Mouse (Mus musculus): ENCODE results near the gene Wdr82. TPM values are rescaled to one million over a fixed set of nuclear protein-coding genes. Genes with fewer than 3 reads are reported as not detected.

The Wdr82 gene
- 27.1 and 38.1 TPM in 2 replicates for polyA plus RNA-seq (2014; fragmentation: Nextera tagmentation; extraction: Ambion mirVana)

DNA sequence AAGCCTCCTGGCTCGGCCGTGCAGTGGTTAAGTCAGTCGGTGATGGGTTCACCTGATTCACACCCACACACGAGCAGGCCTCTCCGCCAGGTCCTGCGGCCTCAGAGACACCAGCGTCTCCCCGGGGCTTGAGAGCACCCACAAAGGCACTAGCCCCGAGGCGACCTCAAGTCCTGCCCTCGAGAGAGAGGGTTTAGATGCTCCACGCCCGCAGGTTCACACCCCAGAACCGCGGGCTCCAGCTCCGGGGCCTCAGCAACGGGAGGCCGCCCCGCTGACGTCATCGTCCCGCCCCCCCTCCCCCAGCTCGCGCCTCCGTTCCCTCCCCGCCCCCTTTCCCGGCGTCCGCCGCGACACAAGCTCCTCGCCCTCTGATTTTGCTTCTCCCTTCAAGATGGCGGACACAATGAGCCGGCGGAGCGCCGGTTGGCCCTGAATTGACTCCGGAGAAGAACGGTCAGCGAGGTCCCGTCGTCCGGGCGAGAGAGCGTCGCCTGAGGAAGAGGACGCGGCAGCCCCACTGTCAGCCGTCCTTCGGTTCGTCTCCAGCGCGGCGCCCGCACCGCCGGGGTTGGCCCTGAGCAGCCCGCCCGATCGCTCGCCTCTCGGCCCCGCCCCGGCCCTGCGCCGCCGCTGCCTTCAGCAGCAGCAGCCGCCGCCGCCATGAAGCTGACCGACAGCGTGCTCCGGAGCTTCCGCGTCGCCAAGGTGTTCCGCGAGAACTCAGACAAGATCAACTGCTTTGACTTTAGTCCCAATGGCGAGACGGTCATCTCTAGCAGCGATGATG, at the start of gene Wdr82:
Wdr82 (plus strand) TSS at position 373 of the 790 bp plus-strand sequence.
- Histone ChIP-seq H3K27me3 (ENCODE audit: control insufficient read depth, insufficient read depth, low read length) (no peaks in the 10 kb centered on the region), H3K9ac (ENCODE audit: low read depth, low read length) (peak within 1 kb of the TSS; percentile 97), H3K36me3 (ENCODE audit: control insufficient read depth, insufficient read depth, low read length) (no peaks in the 10 kb centered on the region), H3K4me3 (ENCODE audit: low read length) (peak within 1 kb of the TSS; percentile 96), H3K4me1 (ENCODE audit: control insufficient read depth, insufficient read depth, low read length) (peaks cover 29% of the 10 kb centered on the region), H3K9me3 (ENCODE audit: control insufficient read depth, low read length) (no peaks in the 10 kb centered on the region), H3K27ac (ENCODE audit: low read depth, low read length) (peak within 1 kb of the TSS; percentile 96), H3K4me2 (replicated peaks; ENCODE audit: low read depth, low read length) (peak within 1 kb of the TSS; percentile 69)
- ATAC-seq (ENCODE audit: low FRiP score, low TSS enrichment): peak; percentile 93
- WGBS: under 1% methylated on average over 68 of the region's 81 CpGs

DNA sequence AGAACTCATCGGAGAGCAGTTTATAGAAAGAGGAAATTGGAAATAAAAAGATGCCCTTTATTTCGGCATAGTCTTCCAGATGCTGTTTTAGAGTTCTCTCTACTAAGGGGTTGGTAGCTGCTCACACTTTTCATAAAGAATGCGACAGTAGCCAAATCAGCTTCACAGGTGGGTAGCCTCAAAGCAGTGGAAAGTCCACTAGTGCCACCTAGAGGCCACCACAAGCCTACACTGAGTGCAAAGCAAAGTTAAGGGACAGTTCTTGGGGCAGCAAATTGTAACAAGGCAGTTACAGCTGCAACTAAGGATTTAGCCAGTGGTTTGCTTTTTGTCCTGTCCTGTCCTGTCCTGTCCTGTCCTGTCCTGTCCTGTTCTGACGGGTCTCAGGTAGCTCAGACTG, 47.1 kb upstream of the Wdr82 start:
- WGBS: 53% methylated on average over 4 of the region's 4 CpGs
- Histone ChIP-seq H3K9me3 (ENCODE audit: control insufficient read depth, low read length) (no peaks in the 10 kb centered on the region), H3K27ac (ENCODE audit: low read depth, low read length) (no peak overlapping the region), H3K9ac (ENCODE audit: low read depth, low read length) (no peak overlapping the region), H3K36me3 (ENCODE audit: control insufficient read depth, insufficient read depth, low read length) (no peaks in the 10 kb centered on the region), H3K27me3 (ENCODE audit: control insufficient read depth, insufficient read depth, low read length) (no peaks in the 10 kb centered on the region), H3K4me3 (ENCODE audit: low read length) (no peak overlapping the region), H3K4me2 (replicated peaks; ENCODE audit: low read depth, low read length) (no peak overlapping the region), H3K4me1 (ENCODE audit: control insufficient read depth, insufficient read depth, low read length) (no peaks in the 10 kb centered on the region)
- no peak for ATAC-seq (ENCODE audit: low FRiP score, low TSS enrichment)

DNA sequence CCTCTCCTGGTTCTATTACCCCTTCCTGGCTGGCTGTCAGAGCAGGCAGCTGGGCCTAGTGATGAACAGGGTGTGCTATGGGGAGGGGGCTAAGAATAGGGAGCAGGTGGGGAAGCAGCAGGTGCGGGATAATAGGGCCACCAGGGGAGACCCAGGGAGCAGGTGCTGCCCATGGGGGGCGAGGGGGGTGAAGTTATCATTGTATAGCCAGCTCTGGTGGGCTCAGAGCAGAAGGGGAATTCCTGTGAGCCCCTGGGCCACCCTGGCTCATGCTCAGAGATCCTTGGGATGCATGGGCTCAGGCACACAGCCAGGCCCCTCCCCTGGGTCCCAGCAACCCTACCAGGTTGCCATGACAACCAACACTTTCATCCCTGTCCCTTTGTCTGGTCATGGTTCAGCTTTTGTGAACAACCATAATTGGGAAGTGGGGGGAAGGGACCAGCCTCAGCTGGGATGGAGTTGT, 43.9 kb upstream of the Wdr82 start:
- no peak overlapping the region for H3K4me2 ChIP-seq (replicated peaks; ENCODE audit: low read depth, low read length)
- no peaks in the 10 kb centered on the region for H3K9me3 ChIP-seq (ENCODE audit: control insufficient read depth, low read length)
- WGBS: 33% methylated on average over 2 of the region's 2 CpGs
- H3K36me3 ChIP-seq (ENCODE audit: control insufficient read depth, insufficient read depth, low read length): no peaks in the 10 kb centered on the region
- H3K27ac ChIP-seq (ENCODE audit: low read depth, low read length): no peak overlapping the region
- H3K4me1 ChIP-seq (ENCODE audit: control insufficient read depth, insufficient read depth, low read length): no peaks in the 10 kb centered on the region
- no peak overlapping the region for H3K9ac ChIP-seq (ENCODE audit: low read depth, low read length)
- no peak for ATAC-seq (ENCODE audit: low FRiP score, low TSS enrichment)
- no peak overlapping the region for H3K4me3 ChIP-seq (ENCODE audit: low read length)
- no peaks in the 10 kb centered on the region for H3K27me3 ChIP-seq (ENCODE audit: control insufficient read depth, insufficient read depth, low read length)

DNA sequence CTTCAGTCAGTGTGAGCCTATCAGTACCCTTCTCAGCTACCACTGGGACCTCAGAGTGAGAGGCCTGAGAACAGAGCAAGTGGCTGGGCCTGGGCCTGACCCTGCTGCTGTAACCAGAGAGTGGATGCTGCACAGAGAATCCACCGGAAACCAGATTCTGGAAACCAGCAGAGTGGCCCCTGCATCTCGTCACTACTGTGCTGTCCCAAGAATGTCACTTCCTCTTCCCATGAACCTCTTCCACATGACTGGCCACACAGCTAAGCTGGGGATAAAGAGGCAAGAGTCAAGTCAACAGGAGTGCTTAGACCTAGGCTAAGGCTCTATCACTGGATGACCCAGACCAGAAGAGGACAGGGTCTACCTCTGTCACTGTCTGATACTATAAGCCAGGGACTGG, 41.7 kb upstream of the Wdr82 start:
- Histone ChIP-seq H3K27ac (ENCODE audit: low read depth, low read length) (no peak overlapping the region), H3K36me3 (ENCODE audit: control insufficient read depth, insufficient read depth, low read length) (no peaks in the 10 kb centered on the region), H3K27me3 (ENCODE audit: control insufficient read depth, insufficient read depth, low read length) (no peaks in the 10 kb centered on the region), H3K4me2 (replicated peaks; ENCODE audit: low read depth, low read length) (no peak overlapping the region), H3K4me1 (ENCODE audit: control insufficient read depth, insufficient read depth, low read length) (no peaks in the 10 kb centered on the region), H3K9ac (ENCODE audit: low read depth, low read length) (no peak overlapping the region), H3K4me3 (ENCODE audit: low read length) (no peak overlapping the region), H3K9me3 (ENCODE audit: control insufficient read depth, low read length) (no peaks in the 10 kb centered on the region)
- no peak for ATAC-seq (ENCODE audit: low FRiP score, low TSS enrichment)
- WGBS: 77% methylated on average over 2 of the region's 2 CpGs

DNA sequence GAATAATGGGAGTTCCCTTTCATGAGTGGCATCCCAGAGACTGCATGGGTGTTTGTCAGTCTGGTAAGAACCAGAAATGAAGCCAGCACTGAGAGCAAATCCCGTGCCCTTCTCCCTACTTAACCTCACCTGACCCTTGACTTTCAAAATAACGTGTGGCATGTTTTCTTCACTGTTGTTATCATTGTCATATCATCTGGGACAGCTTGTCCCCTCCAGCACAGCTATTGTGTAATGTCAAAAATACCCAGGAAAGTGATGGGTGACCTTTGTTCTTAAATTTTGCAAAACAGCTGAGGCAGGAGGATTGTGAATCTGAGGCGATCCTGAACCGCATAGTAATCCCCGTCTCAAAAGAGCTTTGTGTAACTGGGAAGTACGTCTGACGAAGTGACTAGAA, 40.5 kb upstream of the Wdr82 start:
- no peak overlapping the region for H3K9ac ChIP-seq (ENCODE audit: low read depth, low read length)
- 75% methylated on average over 7 of the region's 7 CpGs for WGBS
- no peak overlapping the region for H3K4me2 ChIP-seq (replicated peaks; ENCODE audit: low read depth, low read length)
- no peaks in the 10 kb centered on the region for H3K27me3 ChIP-seq (ENCODE audit: control insufficient read depth, insufficient read depth, low read length)
- no peaks in the 10 kb centered on the region for H3K9me3 ChIP-seq (ENCODE audit: control insufficient read depth, low read length)
- no peak overlapping the region for H3K4me3 ChIP-seq (ENCODE audit: low read length)
- no peak overlapping the region for H3K27ac ChIP-seq (ENCODE audit: low read depth, low read length)
- H3K4me1 ChIP-seq (ENCODE audit: control insufficient read depth, insufficient read depth, low read length): no peaks in the 10 kb centered on the region
- no peaks in the 10 kb centered on the region for H3K36me3 ChIP-seq (ENCODE audit: control insufficient read depth, insufficient read depth, low read length)
- ATAC-seq (ENCODE audit: low FRiP score, low TSS enrichment): no peak

DNA sequence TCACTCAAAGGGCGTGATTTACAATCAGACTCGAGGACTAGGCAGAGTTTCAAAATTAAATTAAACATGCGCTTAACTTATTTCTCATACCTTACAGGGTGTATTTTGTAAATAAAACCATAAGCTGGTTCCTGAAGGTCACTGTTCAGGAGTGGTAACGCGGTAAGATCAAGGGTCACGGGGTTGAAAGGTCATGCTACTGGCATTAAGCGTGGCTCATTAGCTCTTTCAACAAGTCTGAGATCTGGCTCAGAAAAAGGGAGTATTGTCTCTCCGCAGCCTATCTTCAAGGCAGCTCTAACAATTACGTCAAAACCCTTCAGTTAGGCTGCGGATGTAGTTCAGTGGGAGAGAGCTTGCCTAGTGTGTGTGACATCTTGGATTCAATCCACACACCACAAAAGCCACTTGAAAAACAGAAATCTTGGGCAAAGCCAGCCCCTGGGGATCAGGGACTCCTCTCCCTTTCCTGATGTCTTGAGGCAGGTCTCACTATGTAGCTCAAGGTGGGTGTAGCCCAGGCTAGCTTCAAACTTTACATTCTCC, 33.0 kb upstream of the Wdr82 start:
- H3K4me2 ChIP-seq (replicated peaks; ENCODE audit: low read depth, low read length): no peak overlapping the region
- no peak overlapping the region for H3K9ac ChIP-seq (ENCODE audit: low read depth, low read length)
- no peaks in the 10 kb centered on the region for H3K4me1 ChIP-seq (ENCODE audit: control insufficient read depth, insufficient read depth, low read length)
- WGBS: 48% methylated on average over 10 of the region's 10 CpGs
- H3K27ac ChIP-seq (ENCODE audit: low read depth, low read length): no peak overlapping the region
- H3K9me3 ChIP-seq (ENCODE audit: control insufficient read depth, low read length): no peaks in the 10 kb centered on the region
- H3K36me3 ChIP-seq (ENCODE audit: control insufficient read depth, insufficient read depth, low read length): no peaks in the 10 kb centered on the region
- ATAC-seq (ENCODE audit: low FRiP score, low TSS enrichment): no peak
- no peaks in the 10 kb centered on the region for H3K27me3 ChIP-seq (ENCODE audit: control insufficient read depth, insufficient read depth, low read length)
- no peak overlapping the region for H3K4me3 ChIP-seq (ENCODE audit: low read length)

DNA sequence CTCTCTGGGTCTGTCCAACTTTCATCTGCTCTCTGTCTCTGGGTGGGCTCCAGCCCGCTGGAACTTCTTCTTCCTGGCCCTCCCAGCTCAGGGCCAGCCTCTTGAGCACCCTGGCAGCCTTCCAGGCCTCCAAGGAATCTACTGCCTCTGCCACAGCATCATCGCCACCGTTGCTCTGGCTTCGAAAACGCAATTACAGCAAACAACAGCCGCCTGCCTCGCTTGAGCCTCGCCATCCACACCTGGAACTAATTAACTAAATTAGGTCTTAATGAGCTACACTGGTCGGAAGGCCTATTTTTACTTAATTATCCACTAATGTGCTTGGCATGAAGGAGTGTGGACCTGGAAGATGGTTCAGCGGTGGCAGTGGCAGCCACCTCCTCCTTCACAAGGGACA, 31.0 kb upstream of the Wdr82 start:
- Histone ChIP-seq H3K4me1 (ENCODE audit: control insufficient read depth, insufficient read depth, low read length) (no peaks in the 10 kb centered on the region), H3K4me2 (replicated peaks; ENCODE audit: low read depth, low read length) (no peak overlapping the region), H3K27ac (ENCODE audit: low read depth, low read length) (no peak overlapping the region), H3K9me3 (ENCODE audit: control insufficient read depth, low read length) (no peaks in the 10 kb centered on the region), H3K27me3 (ENCODE audit: control insufficient read depth, insufficient read depth, low read length) (no peaks in the 10 kb centered on the region), H3K36me3 (ENCODE audit: control insufficient read depth, insufficient read depth, low read length) (no peaks in the 10 kb centered on the region), H3K4me3 (ENCODE audit: low read length) (no peak overlapping the region), H3K9ac (ENCODE audit: low read depth, low read length) (no peak overlapping the region)
- no peak for ATAC-seq (ENCODE audit: low FRiP score, low TSS enrichment)
- 59% methylated on average over 10 of the region's 10 CpGs for WGBS

DNA sequence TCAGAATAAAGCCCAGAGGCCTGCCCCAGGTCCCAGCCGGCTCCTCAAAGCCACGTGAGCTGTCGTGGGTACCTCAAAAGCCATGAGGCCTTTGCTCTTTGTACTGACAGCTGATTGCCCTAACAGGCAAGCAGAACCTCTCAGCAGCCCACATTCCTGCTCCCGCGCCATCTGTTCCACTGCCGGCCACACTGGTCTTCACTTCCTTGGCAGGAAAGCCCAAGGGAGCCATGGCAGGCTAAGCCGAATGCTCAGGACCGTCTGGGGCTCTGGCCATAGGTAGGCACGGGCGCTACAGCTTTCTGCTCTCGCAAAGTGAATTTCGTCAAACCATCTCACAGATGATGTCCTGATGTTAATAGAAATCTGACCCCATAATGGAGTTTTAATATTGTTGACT, 28.8 kb upstream of the Wdr82 start:
- Histone ChIP-seq H3K27ac (ENCODE audit: low read depth, low read length) (no peak overlapping the region), H3K4me1 (ENCODE audit: control insufficient read depth, insufficient read depth, low read length) (no peaks in the 10 kb centered on the region), H3K9me3 (ENCODE audit: control insufficient read depth, low read length) (no peaks in the 10 kb centered on the region), H3K4me3 (ENCODE audit: low read length) (no peak overlapping the region), H3K4me2 (replicated peaks; ENCODE audit: low read depth, low read length) (no peak overlapping the region), H3K27me3 (ENCODE audit: control insufficient read depth, insufficient read depth, low read length) (peaks cover 2% of the 10 kb centered on the region), H3K36me3 (ENCODE audit: control insufficient read depth, insufficient read depth, low read length) (no peaks in the 10 kb centered on the region), H3K9ac (ENCODE audit: low read depth, low read length) (no peak overlapping the region)
- 76% methylated on average over 12 of the region's 12 CpGs for WGBS
- no peak for ATAC-seq (ENCODE audit: low FRiP score, low TSS enrichment)

DNA sequence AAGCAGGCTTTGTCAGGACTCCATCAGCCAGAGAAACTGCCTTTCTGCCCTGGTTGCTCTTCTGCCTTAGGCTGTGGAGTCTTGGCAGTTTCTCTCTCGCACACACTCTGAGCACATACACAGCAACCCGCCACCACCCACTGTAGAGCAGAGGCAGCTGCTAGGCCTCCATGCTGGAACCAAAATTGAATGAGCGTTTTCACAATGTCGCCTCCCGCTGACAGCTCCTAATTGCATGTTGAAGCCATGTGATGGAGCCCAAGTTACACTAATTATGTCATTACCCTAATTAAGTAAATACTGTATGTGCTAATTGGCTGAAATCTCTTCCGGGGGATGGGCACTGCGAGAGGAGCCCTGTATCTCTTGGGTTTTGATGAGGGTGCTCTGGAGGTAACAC, 26.6 kb upstream of the Wdr82 start:
- H3K36me3 ChIP-seq (ENCODE audit: control insufficient read depth, insufficient read depth, low read length): no peaks in the 10 kb centered on the region
- H3K9me3 ChIP-seq (ENCODE audit: control insufficient read depth, low read length): no peaks in the 10 kb centered on the region
- peaks cover 9% of the 10 kb centered on the region; the same call in 1 of the 2 replicates for H3K4me1 ChIP-seq (ENCODE audit: control insufficient read depth, insufficient read depth, low read length)
- no peak overlapping the region for H3K9ac ChIP-seq (ENCODE audit: low read depth, low read length)
- WGBS: 89% methylated on average over 7 of the region's 7 CpGs
- H3K4me2 ChIP-seq (replicated peaks; ENCODE audit: low read depth, low read length): no peak overlapping the region
- H3K27me3 ChIP-seq (ENCODE audit: control insufficient read depth, insufficient read depth, low read length): peaks cover 22% of the 10 kb centered on the region
- no peak overlapping the region for H3K27ac ChIP-seq (ENCODE audit: low read depth, low read length)
- no peak for ATAC-seq (ENCODE audit: low FRiP score, low TSS enrichment)
- no peak overlapping the region for H3K4me3 ChIP-seq (ENCODE audit: low read length)

All from kidney, embryonic 14.5 days (tissue).